Mouse (Mus musculus) stomach, postnatal 0 days (tissue): ENCODE measurements around the gene Camk1. TPM values are rescaled to one million over a fixed set of nuclear protein-coding genes. Genes with fewer than 3 reads are reported as not detected.
"Not testable (repeated sequence)": the region's sequence is repeated elsewhere in the genome, so short reads cannot be mapped to it uniquely, and the experiment has no call there.

ENCODE experiments used
- ATAC-seq: fragments of 200-750 bp; cut with Nextera tagmentation; 2 replicates; pipeline ENCODE4 v1.8.0; 2017; ENCODE audit not compliant: low FRiP score, low TSS enrichment
- DNase-seq: peaks from one replicate; pipeline ENCODE4 v3.0.0-alpha.2; 2016; ENCODE audit warnings: low spot score
- H3K27ac ChIP-seq: fragments of 300-500 bp; sonication (generic); replicated peaks from 2 replicates; pipeline ENCODE4 v1.5.1; 2014; ENCODE audit warnings: mild to moderate bottlenecking, control low read depth
- H3K27me3 ChIP-seq: fragments of 300-500 bp; sonication (generic); 2 replicates; pipeline ENCODE4 v1.6.1; 2014; ENCODE audit warnings: low read length; ENCODE audit not compliant: control insufficient read depth, insufficient read depth
- H3K36me3 ChIP-seq: fragments of 300-500 bp; sonication (generic); 2 replicates; pipeline ENCODE4 v1.6.1; 2014; ENCODE audit warnings: low read length, mixed read lengths; ENCODE audit not compliant: control insufficient read depth, insufficient read depth
- H3K4me1 ChIP-seq: fragments of 300-500 bp; sonication (generic); replicated peaks from 2 replicates; pipeline ENCODE4 v1.6.1; 2014; ENCODE audit warnings: antibody characterized with exemption; ENCODE audit not compliant: control insufficient read depth, insufficient read depth
- H3K4me2 ChIP-seq: fragments of 300-500 bp; sonication (generic); replicated peaks from 2 replicates; pipeline ENCODE4 v1.6.1; 2014; ENCODE audit warnings: low read depth, mild to moderate bottlenecking, control low read depth, moderate library complexity
- H3K4me3 ChIP-seq: fragments of 300-500 bp; sonication (generic); 2 replicates; pipeline ENCODE4 v1.5.1; 2014; ENCODE audit warnings: low read depth, low read length, control low read depth
- H3K9ac ChIP-seq: fragments of 300-500 bp; sonication (generic); 2 replicates; pipeline ENCODE4 v1.6.1; 2014; ENCODE audit warnings: mild to moderate bottlenecking, low read length, control low read depth, mixed read lengths
- H3K9me3 ChIP-seq: fragments of 300-500 bp; sonication (generic); 2 replicates; pipeline ENCODE4 v1.6.1; 2016; ENCODE audit warnings: low read length; ENCODE audit not compliant: control insufficient read depth
- CTCF ChIP-seq: IDR thresholded peaks from 2 replicates; pipeline ENCODE4 v1.5.1; 2016; ENCODE audit warnings: antibody characterized with exemption, low read depth, mild to moderate bottlenecking, moderate library complexity
- EP300 ChIP-seq: optimal IDR thresholded peaks from 2 replicates; pipeline ENCODE3; 2016; ENCODE audit warnings: antibody characterized with exemption
- WGBS: fragments of 180-500 bp; shearing (Covaris S2); extraction: QIAGEN DNeasy Blood & Tissue Kit; methylation state at CpG from one replicate; pipeline ENCODE4 v1.1.7; 2014; 5-methylcytosine and 5-hydroxymethylcytosine counted together
- polyA plus RNA-seq: library from polyadenylated mRNA; unstranded; fragments of >200 nt; fragmentation: Nextera tagmentation; extraction: Ambion mirVana; gene quantifications from 2 replicates; pipeline ENCODE4 v1.2.1, GENCODE M21; 2015

Camk1 gene
- polyA plus RNA-seq, 1 experiment from 2014 or later, result 52.9 TPM

DNA sequence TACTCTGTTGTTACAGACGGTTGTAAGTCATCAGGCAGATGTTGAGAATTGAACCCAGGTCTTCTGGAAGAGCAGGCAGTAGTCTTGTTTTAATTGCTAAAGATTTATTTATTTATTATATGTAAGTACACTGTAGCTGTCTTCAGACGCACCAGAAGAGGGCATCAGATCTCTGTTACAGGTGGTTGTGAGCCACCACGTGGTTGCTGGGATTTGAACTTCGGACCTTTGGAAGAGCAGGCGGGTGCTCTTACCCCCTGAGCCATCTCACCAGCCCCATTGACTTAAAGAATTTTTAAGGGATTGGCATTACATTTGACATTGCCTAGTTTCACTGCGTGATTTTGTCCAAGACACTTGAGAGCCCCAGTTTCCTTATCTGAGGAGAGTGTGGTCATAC, 11.1 kb downstream of the Camk1 start:
- H3K4me1 ChIP-seq, H3K36me3 ChIP-seq, DNase-seq, H3K4me3 ChIP-seq, H3K4me2 ChIP-seq, H3K9me3 ChIP-seq, H3K9ac ChIP-seq, H3K27me3 ChIP-seq: not testable (repeated sequence)
- TF ChIP-seq CTCF, result peak; percentile 40
- H3K27ac ChIP-seq, result peak overlapping the region; percentile 63
- peak; percentile 16 for ATAC-seq
- WGBS, result 62% methylated on average over 6 of the region's 6 CpGs

GRCm38 (mm10) chr6:113331721-113332120, 12.1 kb downstream of the Camk1 start:
- TF ChIP-seq CTCF (no peak), EP300 (no peak)
- no peak for ATAC-seq
- H3K9me3 ChIP-seq, result no peaks in the 10 kb centered on the region
- no peaks in the 10 kb centered on the region for H3K27me3 ChIP-seq
- 89% methylated on average over 11 of the region's 11 CpGs for WGBS
- no peak overlapping the region for H3K4me2 ChIP-seq
- H3K4me1 ChIP-seq, result no peaks in the 10 kb centered on the region
- H3K27ac ChIP-seq, result no peak overlapping the region
- DNase-seq, result no peak
- peaks cover 10% of the 10 kb centered on the region for H3K36me3 ChIP-seq
- no peak overlapping the region for H3K4me3 ChIP-seq
- no peak overlapping the region for H3K9ac ChIP-seq

DNA sequence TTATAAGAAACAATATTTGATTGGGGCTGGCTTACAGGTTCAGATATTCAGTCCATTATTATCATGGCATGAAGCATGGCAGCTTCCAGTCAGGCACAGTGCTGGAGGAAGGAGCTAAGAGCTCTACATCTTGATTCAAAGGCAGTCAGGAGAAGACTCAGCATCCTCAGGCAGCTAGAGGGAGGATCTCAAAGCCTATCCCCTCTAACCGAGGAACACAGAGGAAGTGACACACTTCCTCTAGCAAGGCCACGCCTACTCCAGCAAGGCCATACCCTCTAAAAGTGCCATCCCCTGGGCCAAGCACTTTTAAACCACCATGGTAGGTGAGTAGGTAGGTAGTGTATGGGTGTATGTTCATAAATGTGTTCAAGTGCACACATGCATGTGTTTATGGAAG, 13.2 kb downstream of the Camk1 start:
- 46% methylated on average over 2 of the region's 2 CpGs for WGBS

DNA sequence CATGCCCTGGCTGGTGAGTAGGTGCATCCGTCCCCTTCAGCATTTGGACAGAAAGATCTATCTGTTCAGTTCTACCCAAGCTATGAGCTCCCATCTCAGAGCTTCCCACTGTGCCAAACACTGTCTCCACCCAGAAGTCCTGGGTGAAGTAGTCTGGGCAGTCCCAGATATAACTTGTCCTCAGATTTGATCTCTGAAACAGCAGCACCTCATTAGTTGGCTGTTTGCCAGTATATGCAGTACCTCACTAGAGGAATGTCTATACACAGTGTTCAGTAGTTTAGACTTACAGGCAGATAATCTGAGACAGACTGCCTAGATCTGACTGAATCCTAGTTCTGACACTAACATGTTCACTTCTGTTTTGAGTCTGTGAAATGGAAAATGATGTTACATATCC, 14.4 kb downstream of the Camk1 start:
- no peak for TF ChIP-seq CTCF
- no peak for TF ChIP-seq EP300
- Histone ChIP-seq H3K36me3 (peaks cover 6% of the 10 kb centered on the region), H3K9me3 (no peaks in the 10 kb centered on the region), H3K9ac (no peak overlapping the region), H3K4me3 (no peak overlapping the region), H3K27ac (no peak overlapping the region), H3K4me1 (0 out of 2 replicates have a peak, but pooled peaks cover 2% of the 10 kb centered on the region), H3K27me3 (no peaks in the 10 kb centered on the region), H3K4me2 (no peak overlapping the region)
- 96% methylated on average over 1 of the region's 1 CpGs for WGBS
- DNase-seq, result no peak
- no peak for ATAC-seq

More for the DNA sequence above, 13.2 kb downstream of the Camk1 start:
- ATAC-seq (no peak), DNase-seq (no peak)
- Histone ChIP-seq H3K36me3 (peaks cover 3% of the 10 kb centered on the region), H3K27ac (no peak overlapping the region), H3K9me3 (no peaks in the 10 kb centered on the region), H3K4me3 (no peak overlapping the region), H3K4me1 (0 out of 2 replicates have a peak, but pooled peaks cover 2% of the 10 kb centered on the region), H3K9ac (no peak overlapping the region), H3K27me3 (no peaks in the 10 kb centered on the region), H3K4me2 (no peak overlapping the region)
- TF ChIP-seq CTCF (no peak), EP300 (no peak)

DNA sequence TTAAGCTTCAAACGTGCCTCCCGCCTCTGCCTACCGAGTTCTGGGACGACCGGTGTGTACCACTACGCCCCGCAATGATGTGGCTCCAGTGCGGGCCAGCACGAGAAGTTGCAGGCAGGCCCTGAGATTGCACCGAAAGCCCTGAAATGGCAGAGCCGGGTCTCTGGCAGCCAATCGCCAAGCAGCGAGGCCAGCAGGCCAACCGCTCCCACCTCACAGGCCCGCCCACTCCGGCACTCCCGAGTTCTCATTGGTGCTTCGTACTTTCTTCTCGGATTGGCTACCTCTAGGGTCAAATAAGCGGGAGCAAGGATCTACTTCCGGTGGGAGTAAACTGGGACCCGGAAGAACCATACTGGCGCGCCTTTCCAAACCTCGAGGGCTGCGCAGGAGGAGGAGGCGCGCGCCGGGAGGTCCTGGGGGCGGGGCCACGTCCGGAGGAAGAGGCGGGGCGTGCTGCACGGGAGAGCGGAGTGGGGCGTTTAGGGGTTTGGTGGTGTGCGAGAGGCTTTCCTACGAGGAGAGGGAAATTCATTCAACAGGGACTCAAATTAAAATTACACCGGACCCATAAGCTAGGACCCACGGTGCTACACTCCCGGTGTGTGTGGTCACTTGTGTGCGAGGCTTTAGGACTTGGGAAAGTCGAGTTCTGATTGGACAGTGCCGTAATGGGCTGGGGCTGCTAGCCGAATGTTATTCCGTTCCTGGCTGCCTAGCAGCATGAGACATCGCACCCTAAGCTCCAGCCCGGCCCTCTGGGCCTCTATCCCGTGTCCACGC, 17.1 kb downstream of the Camk1 start, which contains the start of gene Ogg1:
Gene Ogg1, plus strand, starts transcription at position 440 of the 783 bp plus-strand sequence.
- peaks cover 18% of the 10 kb centered on the region; the same call in 1 of the 2 replicates for H3K36me3 ChIP-seq

DNA sequence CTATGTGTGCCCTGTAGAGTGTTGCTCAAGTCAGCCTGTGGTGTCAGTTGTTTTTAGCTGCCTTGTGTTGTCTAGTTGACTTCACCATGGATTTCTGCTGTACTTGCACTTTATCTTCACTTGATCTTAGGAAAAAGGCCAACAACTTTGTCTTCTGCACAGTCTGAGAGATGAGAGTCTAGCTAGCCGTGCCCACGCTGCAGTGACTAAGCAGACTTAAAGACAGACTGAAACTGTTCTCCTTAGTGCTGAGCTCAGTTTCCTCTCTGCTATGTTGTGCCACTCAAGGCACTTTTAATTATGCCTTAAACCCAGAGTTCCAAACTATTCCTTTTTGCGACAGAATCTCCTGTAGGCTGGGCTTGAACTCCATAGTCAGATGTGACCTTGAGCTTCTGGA, 27.8 kb downstream of the Camk1 start:
- Histone ChIP-seq H3K9ac (no peak overlapping the region), H3K4me3 (no peak overlapping the region), H3K27me3 (no peaks in the 10 kb centered on the region), H3K4me2 (no peak overlapping the region), H3K27ac (no peak overlapping the region), H3K9me3 (no peaks in the 10 kb centered on the region), H3K36me3 (peaks cover 44% of the 10 kb centered on the region), H3K4me1 (no peaks in the 10 kb centered on the region)
- no peak for ATAC-seq
- WGBS, result 94% methylated on average over 3 of the region's 3 CpGs
- no peak for DNase-seq
- TF ChIP-seq CTCF (no peak), EP300 (no peak)

More for the DNA sequence above, 17.1 kb downstream of the Camk1 start, which contains the start of gene Ogg1:
- H3K9ac ChIP-seq, result peak within 1 kb of the TSS; percentile 74
- ATAC-seq, result peak; percentile 99
- H3K4me3 ChIP-seq, result peak within 1 kb of the TSS; percentile 55
- no peak for TF ChIP-seq CTCF
- peak within 1 kb of the TSS; percentile 94 for H3K27ac ChIP-seq
- H3K4me1 ChIP-seq, result 0 out of 2 replicates have a peak, but pooled peaks cover 2% of the 10 kb centered on the region
- H3K27me3 ChIP-seq, result no peaks in the 10 kb centered on the region
- DNase-seq, result peak; percentile 97
- peak within 1 kb of the TSS; percentile 85 for H3K4me2 ChIP-seq
- no peaks in the 10 kb centered on the region for H3K9me3 ChIP-seq
- WGBS, result under 1% methylated on average over 52 of the region's 52 CpGs
